Mouse (Mus musculus): ENCODE measurements around the gene Hsd17b1.

GRCm38 (mm10) chr11:101069391-101070188 is 8.6 kb upstream of the Hsd17b1 start, which contains the start of gene Naglu:
- TF ChIP-seq CTCF (IDR thresholded peaks at IDR 0.05; ENCODE audit: low read depth, low read length) (no peak), POLR2A (IDR thresholded peaks at IDR 0.05; ENCODE audit: borderline replicate concordance, low read depth, low read length) (no peak; the same call in 1 of the 2 replicates)

All from bone marrow macrophage, adult 2 months (primary cell).